Mouse (Mus musculus) embryonic facial prominence, embryonic 10.5 days (tissue): Measurements from ENCODE around the gene Otud7b. TPM values are rescaled to one million over a fixed set of nuclear protein-coding genes. Genes with fewer than 3 reads are reported as not detected.
"Not testable (repeated sequence)": the region's sequence is repeated elsewhere in the genome, so short reads cannot be mapped to it uniquely, and the experiment has no call there.

ENCODE experiments used
- DNase-seq: peaks from one replicate; pipeline ENCODE4 v3.0.0-alpha.2; 2017; ENCODE audit warnings: low spot score
- H3K27ac ChIP-seq: fragments of 300-500 bp; sonication (generic); replicated peaks from 2 replicates; pipeline ENCODE4 v1.5.1; 2016; ENCODE audit warnings: mild to moderate bottlenecking
- H3K27me3 ChIP-seq: fragments of 300-500 bp; sonication (generic); replicated peaks from 2 replicates; pipeline ENCODE4 v1.6.1; 2016; ENCODE audit warnings: low read depth, mild to moderate bottlenecking; ENCODE audit not compliant: poor library complexity, severe bottlenecking
- H3K36me3 ChIP-seq: fragments of 300-500 bp; sonication (generic); replicated peaks from 2 replicates; pipeline ENCODE4 v1.6.1; 2016; ENCODE audit warnings: mild to moderate bottlenecking, moderate library complexity
- H3K4me1 ChIP-seq: fragments of 300-500 bp; sonication (generic); 2 replicates; pipeline ENCODE4 v1.6.1; 2016
- H3K4me3 ChIP-seq: fragments of 300-500 bp; sonication (generic); 2 replicates; pipeline ENCODE4 v1.5.1; 2016; ENCODE audit warnings: mild to moderate bottlenecking, moderate library complexity
- H3K9me3 ChIP-seq: fragments of 300-500 bp; sonication (generic); 2 replicates; pipeline ENCODE4 v1.6.1; 2016; ENCODE audit warnings: mild to moderate bottlenecking
- WGBS: fragments of 180-500 bp; shearing (Covaris S2); methylation state at CpG from one replicate; pipeline ENCODE4 v1.1.7; 2016; 5-methylcytosine and 5-hydroxymethylcytosine counted together
- polyA plus RNA-seq: library from polyadenylated mRNA; unstranded; fragments of >200 nt; fragmentation: Nextera tagmentation; extraction: Ambion mirVana; gene quantifications from 2 replicates; pipeline ENCODE4 v1.2.1, GENCODE M21; 2016

Otud7b gene
- polyA plus RNA-seq, 1 experiment from 2014 or later, result 20.8 TPM

DNA sequence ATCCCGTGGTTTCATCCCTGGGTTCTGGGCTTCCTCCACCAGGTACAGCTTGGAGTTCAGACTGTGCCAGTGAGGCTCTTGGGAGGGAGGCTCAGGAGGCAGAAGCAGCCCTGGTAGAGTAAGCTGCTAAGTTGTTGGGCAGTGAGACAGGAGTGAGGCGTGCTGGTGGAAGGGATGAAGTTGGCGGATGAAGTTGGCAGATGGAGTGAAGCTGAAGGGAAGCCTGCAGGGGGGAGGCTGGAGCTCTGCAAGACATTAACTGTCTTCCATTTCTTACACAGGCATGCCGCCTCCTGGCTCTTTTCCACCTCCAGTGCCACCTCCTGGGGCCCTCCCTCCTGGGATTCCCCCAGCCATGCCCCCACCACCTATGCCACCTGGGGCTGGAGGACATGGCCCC is 69.7 kb downstream of the Otud7b start:
- H3K4me1 ChIP-seq, result peaks cover 39% of the 10 kb centered on the region
- not testable (repeated sequence) for H3K9me3 ChIP-seq, H3K27ac ChIP-seq, H3K27me3 ChIP-seq, DNase-seq
- WGBS, result 92% methylated on average over 4 of the region's 4 CpGs
- H3K4me3 ChIP-seq, result peak overlapping the region; percentile 92
- H3K36me3 ChIP-seq, result peaks cover 71% of the 10 kb centered on the region

DNA sequence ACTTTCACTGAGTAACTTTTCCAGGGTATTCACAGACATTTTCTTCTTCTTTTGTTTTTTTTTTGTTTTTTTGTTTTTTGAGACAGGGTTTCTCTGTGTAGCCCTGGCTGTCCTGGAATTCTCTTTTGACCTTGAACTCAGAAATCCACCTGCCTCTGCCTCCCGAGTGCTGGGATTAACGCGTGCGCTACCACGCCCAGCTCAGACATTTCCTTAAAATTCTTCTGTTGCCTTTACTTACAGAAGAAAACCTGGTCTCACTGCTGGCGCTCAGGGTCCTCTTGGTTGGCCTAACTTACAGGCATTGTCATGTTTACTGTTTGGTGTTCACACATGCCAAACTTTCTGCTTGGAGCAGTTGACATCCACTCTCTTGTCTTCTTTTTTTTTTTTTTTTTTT is 70.9 kb downstream of the Otud7b start:
- 93% methylated on average over 6 of the region's 6 CpGs for WGBS
- peaks cover 36% of the 10 kb centered on the region for H3K4me1 ChIP-seq
- no peaks in the 10 kb centered on the region for H3K9me3 ChIP-seq
- H3K27ac ChIP-seq, result no peak overlapping the region
- no peak overlapping the region for H3K4me3 ChIP-seq
- peaks cover 61% of the 10 kb centered on the region for H3K36me3 ChIP-seq
- H3K27me3 ChIP-seq, result no peaks in the 10 kb centered on the region
- DNase-seq, result no peak

DNA sequence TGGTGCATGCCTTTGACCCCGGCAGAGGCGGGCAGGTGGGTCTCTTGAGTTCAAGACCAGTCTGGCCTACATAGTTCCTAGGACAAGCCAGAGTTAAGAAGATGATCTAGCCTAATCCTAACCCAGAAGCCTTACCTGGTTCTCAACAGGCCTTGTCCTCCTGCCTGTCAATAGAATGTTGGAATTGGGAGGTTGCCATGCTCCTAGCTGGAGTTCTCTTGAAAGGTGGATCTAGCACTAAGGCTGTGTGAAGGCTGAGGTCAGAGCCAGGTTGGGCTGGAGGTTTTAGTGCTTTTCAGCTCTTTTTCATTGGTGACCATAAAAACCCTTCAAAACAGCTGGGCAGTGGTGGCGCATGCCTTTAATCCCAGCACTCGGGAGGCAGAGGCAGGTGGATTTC is 74.1 kb downstream of the Otud7b start:
- 92% methylated on average over 4 of the region's 4 CpGs for WGBS

DNA sequence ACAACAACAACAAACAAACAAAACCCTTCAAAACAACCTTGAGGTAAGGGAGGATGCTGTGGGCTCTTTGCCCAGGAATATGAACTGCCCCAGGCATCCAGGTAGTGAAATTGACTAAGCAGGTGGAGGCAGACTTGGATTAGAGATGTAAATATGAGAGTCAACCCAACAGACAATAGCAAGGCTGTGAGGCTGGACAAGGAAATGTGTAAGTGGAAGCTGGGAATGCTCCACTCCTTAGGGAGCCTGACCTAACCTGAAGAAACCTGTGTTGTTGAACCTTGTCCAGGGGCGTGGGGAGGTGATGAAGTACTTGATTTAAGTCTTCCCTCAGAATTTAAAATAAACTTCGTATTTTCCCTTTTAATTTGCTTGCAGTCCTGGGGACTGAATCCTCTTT is 74.6 kb downstream of the Otud7b start:
- Histone ChIP-seq H3K36me3 (peaks cover 53% of the 10 kb centered on the region), H3K4me3 (no peak overlapping the region), H3K27me3 (no peaks in the 10 kb centered on the region), H3K4me1 (peaks cover 44% of the 10 kb centered on the region), H3K27ac (no peak overlapping the region), H3K9me3 (no peaks in the 10 kb centered on the region)
- no peak for DNase-seq
- 84% methylated on average over 2 of the region's 2 CpGs for WGBS

More for the DNA sequence above, 74.1 kb downstream of the Otud7b start:
- H3K36me3 ChIP-seq, result peaks cover 57% of the 10 kb centered on the region
- no peaks in the 10 kb centered on the region for H3K9me3 ChIP-seq
- H3K4me3 ChIP-seq, result no peak overlapping the region
- peaks cover 46% of the 10 kb centered on the region for H3K4me1 ChIP-seq
- H3K27ac ChIP-seq, result no peak overlapping the region
- DNase-seq, result no peak
- H3K27me3 ChIP-seq, result no peaks in the 10 kb centered on the region

DNA sequence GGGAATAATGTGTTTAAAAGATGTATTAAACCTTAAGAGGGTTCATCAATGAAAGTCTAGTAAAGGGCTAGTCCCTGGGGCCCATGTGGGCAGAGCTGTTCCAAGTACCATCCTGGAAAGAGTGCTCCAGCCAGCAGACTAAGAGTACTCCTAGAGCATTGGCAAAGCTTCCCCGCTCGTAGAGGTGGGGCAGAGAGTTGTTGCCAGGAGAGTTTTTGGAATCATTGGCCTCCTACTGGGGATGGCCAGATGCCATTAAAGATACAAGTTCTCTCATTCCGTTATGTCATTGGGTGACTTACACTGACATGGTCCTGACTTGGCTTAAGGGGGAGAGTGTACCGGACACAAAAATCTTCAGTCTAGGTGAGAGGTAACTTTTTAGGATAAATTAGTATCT is 75.2 kb downstream of the Otud7b start:
- H3K27ac ChIP-seq, result no peak overlapping the region
- H3K27me3 ChIP-seq, result no peaks in the 10 kb centered on the region
- H3K4me1 ChIP-seq, result peaks cover 40% of the 10 kb centered on the region
- 75% methylated on average over 4 of the region's 4 CpGs for WGBS
- H3K36me3 ChIP-seq, result peaks cover 47% of the 10 kb centered on the region
- H3K9me3 ChIP-seq, result no peaks in the 10 kb centered on the region
- H3K4me3 ChIP-seq, result no peak overlapping the region
- no peak for DNase-seq

DNA sequence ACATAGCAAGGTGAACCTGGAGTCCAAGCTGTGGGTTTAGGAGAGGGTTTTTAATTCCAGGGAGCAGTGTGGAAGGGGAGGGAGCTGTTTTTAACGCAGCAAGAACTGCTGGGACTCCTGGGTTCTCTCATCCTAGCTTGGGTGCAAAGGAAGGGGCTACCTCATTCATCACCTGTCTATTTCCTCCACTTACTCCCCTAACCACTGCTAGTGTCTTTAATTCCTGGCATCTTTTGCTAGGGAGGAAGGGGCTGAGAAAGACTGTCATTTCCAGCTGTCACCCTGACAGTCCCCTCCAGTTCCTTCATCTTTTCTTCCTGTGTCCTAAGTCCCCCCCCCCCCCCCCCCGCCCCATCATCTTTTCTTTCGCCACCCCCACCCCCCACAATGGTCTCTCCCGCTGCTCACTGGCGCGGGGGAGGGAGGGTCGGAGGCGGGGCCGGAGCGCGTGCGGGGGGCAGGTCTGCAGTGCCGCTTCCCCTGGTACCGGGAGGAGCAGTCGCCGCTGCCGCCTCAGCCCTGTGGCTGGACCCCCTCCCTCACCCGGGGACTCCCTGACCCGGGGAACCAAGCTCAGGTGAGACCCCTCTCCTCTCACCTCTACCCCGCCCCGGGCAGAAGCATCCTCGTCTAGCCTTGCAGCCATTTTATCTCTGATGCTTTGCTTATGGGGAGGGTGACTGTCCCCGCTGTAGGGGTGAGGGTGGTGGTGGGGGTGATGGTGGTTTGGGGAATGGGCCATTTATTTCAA is 76.6 kb downstream of the Otud7b start, which contains the start of gene Sv2a:
Gene Sv2a, plus strand, starts transcription at position 425 of the 751 bp plus-strand sequence.
- H3K27ac ChIP-seq, result peak within 1 kb of the TSS; percentile 76

DNA sequence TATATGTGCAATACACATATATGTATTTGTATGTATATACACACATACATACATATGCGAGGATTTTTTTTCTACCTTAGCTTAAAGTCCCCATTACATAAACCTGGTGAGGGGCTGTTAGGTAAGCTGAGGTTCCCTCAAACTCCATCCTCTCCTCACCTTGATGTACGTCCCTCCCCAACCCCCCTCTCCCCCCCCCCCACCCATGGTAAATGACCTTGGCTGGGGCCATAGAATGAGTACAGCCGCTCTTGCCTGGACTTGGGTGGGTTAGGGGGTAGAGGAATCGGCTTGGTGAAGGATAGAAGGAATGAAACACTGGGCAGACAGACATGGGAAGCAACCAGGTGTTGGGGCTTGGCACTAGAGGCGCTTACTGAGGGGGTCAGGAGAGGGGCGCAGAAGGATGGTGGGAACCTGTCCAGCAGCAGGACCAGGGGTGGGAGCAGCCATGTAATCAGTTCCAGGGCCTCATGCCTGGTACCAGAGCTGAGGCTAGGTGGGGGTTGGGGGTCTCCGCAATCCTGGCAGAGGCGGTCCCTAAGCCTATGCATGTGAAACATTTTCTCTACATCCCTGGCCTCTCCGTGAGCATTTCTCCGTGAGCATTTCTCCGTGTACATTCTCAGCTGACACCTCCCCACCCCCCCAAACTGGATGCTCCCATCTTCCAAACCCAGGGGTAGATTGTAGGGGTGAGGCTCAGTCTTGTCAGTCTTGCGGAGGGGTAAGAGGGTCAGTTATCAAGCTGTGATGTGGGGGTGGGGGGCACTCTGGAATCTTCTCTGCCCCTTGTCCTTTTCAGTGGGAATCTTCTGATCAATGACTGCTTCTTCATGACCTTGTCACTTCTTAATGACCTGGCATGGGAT is 77.4 kb downstream of the Otud7b start:
- Histone ChIP-seq H3K4me3 (peak overlapping the region; percentile 62), H3K4me1 (peaks cover 35% of the 10 kb centered on the region), H3K9me3 (no peaks in the 10 kb centered on the region), H3K27ac (peak overlapping the region; percentile 63), H3K36me3 (peaks cover 24% of the 10 kb centered on the region), H3K27me3 (no peaks in the 10 kb centered on the region)
- WGBS, result 36% methylated on average over 12 of the region's 12 CpGs
- DNase-seq, result peak; percentile 32

More for the DNA sequence above, 76.6 kb downstream of the Otud7b start, which contains the start of gene Sv2a:
- DNase-seq, result peak; percentile 60
- H3K27me3 ChIP-seq, result no peaks in the 10 kb centered on the region
- peaks cover 33% of the 10 kb centered on the region for H3K36me3 ChIP-seq
- H3K4me3 ChIP-seq, result peak within 1 kb of the TSS; percentile 62
- WGBS, result under 1% methylated on average over 19 of the region's 23 CpGs
- H3K9me3 ChIP-seq, result no peaks in the 10 kb centered on the region
- H3K4me1 ChIP-seq, result peaks cover 35% of the 10 kb centered on the region

DNA sequence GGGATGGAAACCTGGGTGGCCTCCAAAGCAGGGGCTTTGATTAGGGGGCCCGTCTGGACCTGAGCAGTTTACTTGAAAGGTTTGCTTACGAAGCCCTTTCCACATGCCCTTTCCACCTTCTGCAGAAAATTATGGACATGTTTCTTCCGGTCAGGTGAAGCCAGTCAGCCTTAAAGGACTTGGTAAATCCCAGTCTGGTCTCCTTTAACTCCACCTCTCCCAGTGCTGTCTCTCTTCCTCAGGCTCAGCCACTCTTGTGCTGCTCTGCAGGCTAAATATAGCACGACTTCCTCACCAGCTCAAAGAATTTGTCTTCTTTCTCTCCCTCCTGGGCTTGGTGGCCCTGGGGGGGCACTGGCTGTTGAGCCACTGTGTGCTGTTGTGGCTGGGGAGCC is 78.1 kb downstream of the Otud7b start:
- Histone ChIP-seq H3K4me3 (peak overlapping the region; percentile 62; the same call in 1 of the 2 replicates), H3K27me3 (no peaks in the 10 kb centered on the region), H3K4me1 (peaks cover 35% of the 10 kb centered on the region), H3K9me3 (no peaks in the 10 kb centered on the region), H3K27ac (peak overlapping the region; percentile 63), H3K36me3 (peaks cover 19% of the 10 kb centered on the region)
- no peak for DNase-seq
- 27% methylated on average over 4 of the region's 4 CpGs for WGBS

DNA sequence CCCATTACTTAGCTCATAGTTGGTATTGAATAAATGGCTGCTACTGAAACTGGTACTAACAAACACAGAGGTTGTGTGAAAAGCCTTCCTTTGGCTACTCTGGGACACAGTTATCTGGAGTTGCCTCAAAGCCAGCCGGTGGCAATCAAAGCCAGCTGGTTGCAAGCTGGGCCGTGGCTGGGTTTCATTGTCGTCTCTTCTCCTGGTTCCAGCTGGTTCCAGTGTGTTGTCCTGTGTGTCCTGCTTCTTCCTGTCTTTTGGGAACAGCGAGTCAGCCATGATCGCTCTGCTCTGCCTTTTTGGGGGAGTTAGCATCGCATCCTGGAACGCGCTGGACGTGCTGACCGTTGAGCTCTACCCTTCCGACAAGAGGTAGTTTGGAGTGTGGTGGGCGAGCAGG is 88.7 kb downstream of the Otud7b start:
- Histone ChIP-seq H3K36me3 (peaks cover 8% of the 10 kb centered on the region), H3K27me3 (peaks cover 6% of the 10 kb centered on the region; the same call in 1 of the 2 replicates), H3K27ac (no peak overlapping the region), H3K4me1 (peaks cover 27% of the 10 kb centered on the region), H3K4me3 (peak overlapping the region; percentile 11; the same call in 1 of the 2 replicates), H3K9me3 (no peaks in the 10 kb centered on the region)
- WGBS, result 53% methylated on average over 12 of the region's 12 CpGs
- peak; percentile 44 for DNase-seq

DNA sequence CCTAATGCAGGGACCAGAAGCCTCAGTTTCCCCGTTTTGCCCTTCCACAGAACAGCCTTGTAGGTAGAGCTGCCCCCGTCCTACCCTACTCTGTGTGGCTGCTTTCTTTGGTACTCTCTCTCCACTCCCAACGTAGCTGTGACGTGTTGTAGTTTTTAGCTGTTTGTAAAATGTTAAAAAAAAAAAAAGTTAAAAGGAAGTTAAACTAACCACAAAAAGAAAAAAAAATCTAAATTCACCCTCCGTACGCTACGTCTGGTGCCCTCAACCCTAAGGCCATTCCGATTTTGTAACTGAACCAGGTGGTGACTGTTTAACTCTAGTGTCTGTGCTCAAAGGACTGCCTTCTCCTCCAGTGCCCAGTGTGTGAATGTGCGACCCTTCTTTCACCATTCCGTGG is 90.6 kb downstream of the Otud7b start:
- 88% methylated on average over 10 of the region's 10 CpGs for WGBS

DNA sequence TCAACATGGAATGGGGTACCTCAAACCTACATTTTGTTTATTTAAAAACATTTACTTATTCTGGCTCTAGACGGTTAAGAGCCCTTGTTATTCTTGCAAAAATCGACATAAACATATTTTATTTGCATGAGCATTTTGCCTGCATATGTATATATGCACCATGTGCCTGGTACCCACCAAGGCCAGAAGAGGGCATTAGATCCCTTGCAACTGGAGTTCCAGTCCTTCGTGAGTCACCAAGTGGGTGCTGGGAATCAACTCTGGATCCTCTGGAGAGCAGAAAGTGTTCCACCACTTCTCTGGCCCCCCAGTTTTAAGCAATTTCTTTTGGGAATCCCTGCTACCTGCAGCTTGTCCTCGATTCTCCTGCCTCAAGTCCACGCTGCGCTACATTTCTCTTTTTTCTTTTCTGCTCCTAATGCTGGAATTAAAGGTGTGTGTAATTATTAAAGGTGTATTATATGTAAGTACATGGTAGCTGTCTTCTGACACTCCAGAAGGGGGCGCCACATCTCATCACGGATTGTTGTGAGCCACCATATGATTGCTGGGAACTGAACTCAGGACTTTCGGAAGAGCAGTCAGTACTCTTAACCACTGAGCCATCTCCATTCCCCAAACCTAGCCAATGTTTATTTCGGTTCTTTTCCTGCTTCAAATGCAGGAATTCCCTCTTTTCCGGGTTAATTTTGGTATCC is 91.4 kb downstream of the Otud7b start:
- H3K36me3 ChIP-seq, result peaks cover 8% of the 10 kb centered on the region
- peaks cover 34% of the 10 kb centered on the region for H3K4me1 ChIP-seq
- H3K27ac ChIP-seq, result 0 out of 2 replicates have a peak overlapping the region, but pooled peaks have one; percentile 97
- 90% methylated on average over 11 of the region's 11 CpGs for WGBS
- DNase-seq, result no peak
- H3K4me3 ChIP-seq, result peak overlapping the region; percentile 74; the same call in 1 of the 2 replicates
- no peaks in the 10 kb centered on the region for H3K9me3 ChIP-seq
- peaks cover 13% of the 10 kb centered on the region; the same call in 1 of the 2 replicates for H3K27me3 ChIP-seq

More for the DNA sequence above, 90.6 kb downstream of the Otud7b start:
- Histone ChIP-seq H3K4me3 (no peak overlapping the region), H3K4me1 (peaks cover 34% of the 10 kb centered on the region), H3K27me3 (peaks cover 13% of the 10 kb centered on the region; the same call in 1 of the 2 replicates), H3K27ac (no peak overlapping the region), H3K9me3 (no peaks in the 10 kb centered on the region), H3K36me3 (peaks cover 8% of the 10 kb centered on the region)
- DNase-seq, result no peak
